Mouse (Mus musculus) cerebellum, postnatal 14 days (tissue): ENCODE results near the gene Fam216a.

ENCODE experiments used
- DNase-seq, 2 experiments: peaks; one replicate each; pipeline ENCODE4 v3.0.0; 2021; ENCODE audit warnings: mixed read lengths in 2 of 2

The Fam216a gene

DNA sequence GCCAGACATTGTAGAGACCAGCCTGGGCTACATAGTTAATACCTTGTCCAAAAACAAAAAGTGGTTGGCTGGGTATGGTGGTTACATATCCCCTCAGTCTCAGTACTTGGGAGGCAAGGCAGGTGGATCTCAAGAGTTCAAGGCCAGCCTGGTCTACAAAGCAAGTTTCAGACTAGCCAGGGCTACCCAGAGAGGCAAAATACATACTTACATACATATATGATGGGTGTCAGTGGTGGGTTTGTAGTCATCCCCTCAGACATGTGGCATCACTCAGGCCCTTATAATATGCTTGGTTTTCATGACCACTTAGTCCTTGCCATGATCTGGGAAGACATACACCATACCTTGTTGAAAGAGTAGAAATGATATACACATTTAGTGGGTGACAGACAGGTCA lies 18.5 kb upstream of the Fam216a start:
- no peak for DNase-seq

DNA sequence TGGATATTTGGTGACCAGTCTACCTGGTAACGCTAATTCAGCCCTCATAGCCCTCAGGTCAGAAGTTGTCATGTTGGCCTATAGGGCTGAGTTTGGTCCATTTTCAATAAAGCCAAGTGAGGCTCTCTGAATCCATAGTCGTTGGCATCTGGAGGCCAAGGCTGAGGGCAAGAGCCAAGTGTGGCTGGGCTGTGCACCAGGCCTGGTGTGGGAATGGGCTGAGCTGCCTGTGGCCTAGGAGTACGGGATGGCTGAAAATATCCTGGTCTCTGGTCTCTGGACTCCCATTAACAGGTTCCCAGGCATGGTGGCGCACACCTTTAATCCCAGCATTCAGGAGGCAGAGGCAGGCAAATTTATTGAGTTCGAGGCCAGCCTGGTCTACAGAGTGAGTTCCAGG lies 17.8 kb upstream of the Fam216a start:
- peak in 1 of 2 experiments; percentile 45 for DNase-seq

- DNase-seq: peak; percentile 83 to 93
Observed at GRCm38 (mm10) chr5:122379374-122380155, 7.4 kb upstream of the Fam216a start.

GRCm38 (mm10) chr5:122378171-122378570 lies 6.0 kb upstream of the Fam216a start:
- no peak for DNase-seq

- no peak for DNase-seq
Observed at GRCm38 (mm10) chr5:122377101-122377833, 5.1 kb upstream of the Fam216a start.

DNA sequence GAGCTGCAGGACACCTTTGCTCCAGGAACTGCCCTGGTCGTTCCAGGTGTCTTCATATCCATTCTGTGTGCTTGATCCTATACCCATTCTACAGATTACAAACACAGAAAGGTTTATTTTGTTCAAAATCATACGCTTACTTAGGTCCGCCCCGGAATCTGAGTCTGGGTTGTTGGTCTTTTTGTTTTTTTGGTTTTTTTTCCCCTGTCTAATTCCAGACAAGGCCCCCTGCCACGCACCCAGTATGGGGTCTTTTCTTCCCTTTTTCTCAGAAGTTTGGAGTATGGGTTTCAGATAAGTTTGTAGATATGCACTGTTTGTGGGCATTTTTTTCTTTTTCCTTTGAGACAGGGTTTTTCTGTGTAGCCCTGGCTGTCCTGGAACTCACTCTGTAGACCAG lies 714 bp upstream of the Fam216a start:
- peak; percentile 28 to 62 for DNase-seq

DNA sequence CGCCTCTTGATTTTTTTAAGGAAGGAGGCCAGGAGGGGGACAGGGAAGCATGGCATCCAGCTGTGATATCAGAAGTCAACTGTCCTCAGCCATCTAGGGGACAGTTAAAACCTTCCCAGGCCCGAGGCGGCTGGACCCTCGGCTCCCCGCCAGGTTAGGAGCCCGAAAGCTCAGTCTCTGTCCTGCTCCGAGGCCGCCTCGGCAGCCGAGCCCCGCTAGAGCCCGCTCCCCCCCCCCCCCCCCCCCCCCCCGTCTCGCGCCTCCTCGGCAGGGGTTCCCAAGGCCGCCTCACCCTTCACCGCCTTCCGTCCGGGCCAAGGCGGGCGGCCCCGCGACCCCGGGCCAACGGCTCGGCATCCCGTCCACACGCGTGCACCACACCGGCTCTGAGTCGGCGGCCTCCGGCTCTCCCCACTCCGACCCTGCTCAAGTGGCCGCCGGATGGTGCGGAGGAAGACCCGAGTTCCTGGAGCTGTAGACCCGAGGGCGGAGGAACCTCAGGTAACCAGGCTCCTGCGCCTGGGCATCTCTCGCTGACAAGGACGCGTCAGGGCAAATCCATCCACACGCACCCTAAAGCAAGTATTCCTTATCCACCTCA lies 473 bp downstream of the Fam216a start, which contains the start of gene Gpn3:
Gene Gpn3 (plus strand): TSS at position 286 of the 601 bp plus-strand sequence.
- DNase-seq: peak in 1 of 2 experiments; percentile 70

DNA sequence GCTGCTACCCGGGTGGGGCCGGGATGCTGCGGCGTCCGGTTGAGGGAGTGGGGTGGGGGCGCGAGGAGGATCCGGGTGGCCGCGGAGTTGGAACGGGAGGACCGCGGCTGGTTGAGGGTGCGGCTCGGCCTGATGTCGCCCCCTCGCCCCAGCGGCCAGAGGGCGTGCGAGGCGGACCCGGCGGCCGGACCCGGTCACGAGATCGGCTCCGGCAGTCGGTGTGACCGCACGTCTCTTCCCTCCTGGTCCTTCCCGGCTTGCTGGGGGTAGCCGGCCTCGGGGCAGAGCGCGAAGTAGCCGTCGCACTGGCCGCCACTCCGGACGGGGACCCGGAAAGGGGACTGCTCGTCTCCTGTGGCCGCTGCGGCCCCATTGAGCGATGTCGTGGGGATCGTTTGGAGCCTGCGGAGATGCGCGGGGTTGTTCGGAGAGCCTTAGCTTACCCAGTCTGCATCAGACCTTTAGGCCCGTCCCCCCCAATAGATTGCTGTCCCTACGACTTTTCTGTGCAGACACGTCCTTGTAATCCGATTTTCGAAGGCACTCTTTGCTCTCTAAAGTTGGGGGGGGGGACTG lies 17.6 kb downstream of the Fam216a start:
- DNase-seq: no peak

GRCm38 (mm10) chr5:122353807-122354491 lies 18.2 kb downstream of the Fam216a start, which contains the start of the genes Rad9b and Vps29:
TSS of gene Rad9b (minus strand) at chr5:122354233.
TSS of gene Vps29 (plus strand) at chr5:122354369.
- DNase-seq: peak; percentile 100

DNA sequence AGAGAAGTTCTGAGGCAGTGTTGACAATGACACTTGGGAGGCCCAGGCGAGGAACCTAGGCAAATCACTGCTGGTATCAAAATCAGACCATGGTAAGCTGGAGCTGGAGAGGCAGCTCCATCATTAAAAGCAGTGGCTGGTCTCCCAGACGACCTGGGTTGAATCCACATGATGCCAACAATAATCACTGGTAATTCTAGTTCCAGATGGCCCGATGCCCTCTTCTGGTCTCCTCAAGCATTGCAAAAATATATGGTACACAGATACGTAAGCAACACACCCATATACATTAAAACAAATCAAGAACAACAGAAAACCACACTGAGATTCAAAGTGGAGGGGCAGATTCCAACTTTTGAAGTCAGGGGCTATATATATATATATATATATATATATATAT lies 26.4 kb downstream of the Fam216a start:
- peak; percentile 43 to 50 for DNase-seq

DNA sequence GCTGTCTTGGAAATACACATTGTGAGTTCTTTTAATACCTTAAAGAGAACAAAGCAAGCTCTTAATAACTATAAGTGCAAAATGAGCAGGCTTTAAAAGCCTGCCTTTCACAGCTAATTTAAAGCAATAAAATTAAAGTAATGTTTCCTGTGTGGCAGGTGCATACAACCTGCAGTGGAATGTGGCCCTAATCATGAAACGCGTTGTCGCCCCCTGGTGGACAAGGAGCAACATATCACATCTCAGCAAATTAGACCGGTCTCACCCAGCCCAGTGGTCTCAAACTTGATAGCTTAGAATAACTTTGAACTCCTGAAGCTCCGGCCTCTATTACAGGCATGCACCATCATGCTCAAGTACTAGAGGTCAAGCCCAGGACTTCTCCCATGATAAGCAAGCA lies 27.9 kb downstream of the Fam216a start:
- peak; percentile 90 to 91 for DNase-seq

GRCm38 (mm10) chr5:122343768-122344167 lies 28.4 kb downstream of the Fam216a start:
- no peak for DNase-seq

GRCm38 (mm10) chr5:122342874-122343273 lies 29.3 kb downstream of the Fam216a start:
- no peak for DNase-seq

DNA sequence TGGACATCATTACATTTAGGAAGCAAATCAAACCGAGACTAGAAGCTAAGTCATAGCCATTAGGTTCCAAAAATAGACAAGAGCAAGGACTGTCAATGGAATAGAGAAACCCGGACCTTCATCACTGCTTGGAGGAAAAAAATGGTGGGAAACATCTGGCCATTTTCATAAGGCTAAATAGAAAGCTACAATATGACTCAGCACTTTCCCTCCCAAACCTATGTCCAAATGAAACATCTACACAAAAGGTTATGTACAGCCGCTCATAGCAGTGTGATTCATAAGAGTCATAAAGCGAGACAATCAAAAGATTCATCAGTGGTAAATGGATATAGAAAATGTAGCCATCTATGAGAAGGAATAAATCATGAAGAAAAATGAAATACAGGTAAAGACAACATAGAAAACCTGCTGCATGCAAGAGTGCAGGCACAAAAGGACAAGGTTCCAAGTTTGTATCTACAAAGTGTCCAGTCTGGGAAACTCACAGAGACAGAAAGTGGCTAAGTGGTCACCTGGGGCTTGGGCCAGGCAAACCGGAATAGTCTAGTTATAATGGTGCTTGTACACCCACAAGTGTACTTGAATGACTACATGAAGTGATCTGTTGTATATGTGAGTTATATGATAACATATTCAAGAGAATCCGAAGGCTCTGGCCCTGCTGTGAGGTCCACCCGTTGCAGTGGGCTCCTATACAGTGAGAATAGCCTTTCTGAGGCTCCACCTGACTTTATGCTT lies 35.4 kb downstream of the Fam216a start:
- DNase-seq: no peak

GRCm38 (mm10) chr5:122334682-122335081 lies 37.5 kb downstream of the Fam216a start:
- no peak for DNase-seq

- no peak for DNase-seq
Observed at GRCm38 (mm10) chr5:122330269-122330668, 41.9 kb downstream of the Fam216a start.

- no peak for DNase-seq
Observed at GRCm38 (mm10) chr5:122327283-122327682, 44.9 kb downstream of the Fam216a start.

DNA sequence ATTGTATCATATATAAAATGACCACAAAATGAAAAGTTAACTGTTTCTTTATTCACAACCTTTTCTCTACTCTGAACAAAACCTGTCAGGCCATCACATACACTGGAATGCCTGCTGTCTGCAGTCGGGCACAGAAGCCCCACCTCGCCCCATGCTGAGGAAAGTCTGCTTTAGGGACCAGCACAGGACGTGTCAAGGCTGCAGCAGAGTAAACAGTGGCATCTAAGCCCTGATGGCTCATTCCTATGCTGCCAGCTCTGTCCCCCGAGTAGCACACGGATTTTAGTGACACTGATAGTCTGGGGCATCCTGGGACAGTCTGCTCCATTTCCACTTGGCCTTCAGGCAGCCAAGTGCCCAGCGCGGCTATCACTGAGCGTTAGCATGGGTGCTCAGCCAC lies 46.7 kb downstream of the Fam216a start:
- peak; percentile 55 for DNase-seq

DNA sequence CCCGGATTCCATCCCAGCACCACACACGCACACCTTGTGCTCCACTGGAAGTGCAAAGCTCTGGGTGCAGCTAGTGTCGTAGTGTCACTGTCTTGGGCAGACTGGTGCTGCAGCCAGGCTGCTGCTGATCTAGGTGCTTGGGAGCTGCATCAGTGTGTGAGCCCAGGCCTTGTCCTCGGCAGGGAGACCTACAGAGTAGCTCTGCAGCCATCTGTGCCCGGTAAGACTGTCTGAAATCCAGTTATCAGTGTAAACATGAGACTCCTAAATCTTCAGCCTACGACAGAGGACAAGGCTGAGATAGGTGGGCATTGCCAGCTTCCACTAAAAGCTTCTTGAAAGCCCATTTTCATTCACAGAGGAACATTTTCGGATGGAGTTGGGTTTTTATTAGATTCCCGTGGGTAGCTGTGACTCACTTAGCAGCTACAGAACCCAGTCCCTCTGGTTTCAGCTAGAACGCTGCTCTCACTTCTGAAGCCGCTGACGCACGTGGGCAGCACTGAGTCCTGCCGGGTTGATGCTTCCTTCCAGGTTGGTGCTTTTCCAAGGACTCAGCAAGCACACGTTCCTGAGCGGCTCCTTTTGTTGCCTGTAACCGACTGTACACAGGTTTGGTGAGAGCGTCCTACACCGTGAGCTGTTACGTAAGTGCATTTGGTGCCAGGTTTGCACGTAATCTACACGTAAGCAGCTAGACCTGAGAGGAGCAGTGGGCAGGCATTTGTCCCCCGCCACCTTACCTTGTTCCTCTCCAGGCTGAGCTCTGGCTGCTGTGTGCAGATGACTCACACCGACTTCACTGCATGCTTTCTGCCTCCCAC lies 47.3 kb downstream of the Fam216a start:
- DNase-seq: peak; percentile 86 to 90

GRCm38 (mm10) chr5:122323523-122323922 lies 48.6 kb downstream of the Fam216a start:
- no peak for DNase-seq
